Mouse (Mus musculus): ENCODE data around the gene Clec2g.
"Not testable (repeated sequence)": the region's sequence is repeated elsewhere in the genome, so short reads cannot be mapped to it uniquely, and the experiment has no call there.

Gene Clec2g

GRCm38 (mm10) chr6:128971394-128972039 lies 37.3 kb downstream of the Clec2g start:
- no peak for DNase-seq (ENCODE audit: low spot score)

DNA sequence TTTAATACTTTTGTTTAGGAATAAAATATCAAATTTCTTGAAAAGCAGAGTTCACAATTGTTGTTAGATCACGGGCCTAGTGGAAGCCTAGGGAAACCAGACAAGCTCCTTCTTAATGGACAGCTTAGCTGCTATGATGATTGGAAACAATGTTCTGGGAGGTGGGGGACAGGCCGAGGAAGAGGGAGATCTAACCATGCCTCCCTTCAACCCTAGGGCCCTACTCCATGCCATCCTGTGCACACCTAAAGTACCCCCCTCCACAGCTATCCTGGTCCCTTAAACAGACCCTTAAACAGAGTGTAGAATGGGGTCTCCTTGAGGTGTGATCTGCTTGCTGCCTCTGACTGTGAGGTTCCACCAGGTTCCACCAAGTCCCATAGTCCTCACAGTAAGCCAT lies 38.0 kb downstream of the Clec2g start:
- DNase-seq (ENCODE audit: low spot score) = no peak

DNA sequence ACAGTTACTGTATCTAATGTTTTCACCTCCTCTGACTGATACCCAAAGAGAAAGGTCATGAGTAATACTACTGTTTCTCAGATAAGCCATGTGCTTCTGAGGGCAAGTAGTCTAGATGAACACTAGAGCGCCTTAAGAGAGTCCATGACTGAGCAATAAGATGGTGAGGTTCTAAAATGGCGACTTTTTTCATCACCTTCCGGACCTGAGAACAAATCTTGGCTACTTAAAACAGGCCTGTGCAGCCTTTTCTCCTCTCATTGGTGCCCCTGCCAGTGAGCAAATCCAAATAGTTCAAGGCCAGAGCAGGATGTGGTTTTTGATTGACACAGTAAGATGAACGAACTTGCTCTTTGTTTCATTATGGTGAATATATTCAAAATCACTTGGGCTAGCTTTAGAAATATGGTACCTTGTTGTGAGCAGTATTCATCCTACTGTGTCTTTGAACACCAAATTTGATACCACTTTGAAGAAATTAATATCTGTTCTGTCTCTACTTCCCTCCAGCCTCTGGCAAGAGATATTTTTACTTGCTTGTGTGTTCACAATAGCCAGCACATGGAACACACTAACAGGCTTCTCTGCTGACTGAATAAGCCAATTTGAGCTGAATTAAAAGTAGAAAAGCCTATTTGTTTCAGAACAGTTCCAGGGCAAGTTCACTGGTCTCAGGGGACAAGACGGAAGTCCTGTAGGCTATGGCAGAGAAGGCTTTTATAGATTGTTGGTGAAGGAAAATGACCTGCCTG lies 38.7 kb downstream of the Clec2g start:
- no peak for DNase-seq (ENCODE audit: low spot score)

- DNase-seq (ENCODE audit: low spot score) = no peak
Measured at GRCm38 (mm10) chr6:128973439-128973697, 39.2 kb downstream of the Clec2g start.

DNA sequence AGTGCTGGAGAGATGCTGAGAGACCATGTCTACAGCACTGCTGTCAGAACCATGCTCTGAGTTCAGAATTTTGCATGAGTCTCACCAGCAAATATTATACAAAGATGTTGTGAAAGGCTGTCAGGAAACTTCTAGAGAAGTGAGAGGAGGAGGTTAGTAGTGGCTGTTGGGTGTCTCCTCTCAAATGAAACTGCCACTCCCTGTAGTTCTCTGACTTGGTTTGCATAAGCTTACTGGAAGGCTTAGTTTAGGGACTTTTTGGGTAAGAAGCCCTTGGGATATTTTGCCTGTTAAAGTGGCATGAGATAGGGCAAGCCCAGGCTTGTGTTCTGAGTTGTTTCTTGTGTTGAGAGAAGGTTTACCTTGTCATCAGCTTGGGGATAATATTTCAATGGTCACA lies 40.7 kb downstream of the Clec2g start:
- not testable (repeated sequence) for DNase-seq (ENCODE audit: low spot score)

- no peak for DNase-seq (ENCODE audit: low spot score)
Measured at GRCm38 (mm10) chr6:128976194-128976593, 42.0 kb downstream of the Clec2g start.

DNA sequence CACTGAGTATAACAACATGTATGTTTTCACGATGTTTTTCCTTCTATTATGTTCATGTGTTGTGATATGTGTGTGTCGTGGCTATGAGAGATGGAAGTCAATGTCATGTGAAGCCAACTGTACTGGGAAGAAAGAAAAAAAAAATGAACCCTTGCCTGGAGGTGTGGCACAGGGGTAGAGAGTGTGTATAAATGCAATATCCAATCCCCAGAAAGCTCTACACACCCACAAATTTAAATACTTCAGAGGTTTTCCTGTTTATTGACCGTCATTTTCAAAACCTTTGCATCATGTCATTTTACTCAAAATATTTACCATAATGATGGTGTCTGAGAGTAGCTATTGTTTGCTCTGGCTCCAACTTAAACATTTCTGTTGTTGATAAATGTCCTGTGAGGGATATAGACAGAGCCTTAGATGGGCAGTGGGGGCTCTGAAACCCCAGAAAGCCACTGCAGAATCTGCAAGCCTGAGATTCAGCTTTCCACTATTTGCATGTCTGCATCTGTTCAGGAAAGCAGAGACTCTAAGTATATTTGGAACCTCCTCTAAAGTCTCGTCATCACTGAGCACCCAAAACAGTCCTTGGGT lies 47.9 kb downstream of the Clec2g start:
- DNase-seq (ENCODE audit: low spot score) = not testable (repeated sequence)

DNA sequence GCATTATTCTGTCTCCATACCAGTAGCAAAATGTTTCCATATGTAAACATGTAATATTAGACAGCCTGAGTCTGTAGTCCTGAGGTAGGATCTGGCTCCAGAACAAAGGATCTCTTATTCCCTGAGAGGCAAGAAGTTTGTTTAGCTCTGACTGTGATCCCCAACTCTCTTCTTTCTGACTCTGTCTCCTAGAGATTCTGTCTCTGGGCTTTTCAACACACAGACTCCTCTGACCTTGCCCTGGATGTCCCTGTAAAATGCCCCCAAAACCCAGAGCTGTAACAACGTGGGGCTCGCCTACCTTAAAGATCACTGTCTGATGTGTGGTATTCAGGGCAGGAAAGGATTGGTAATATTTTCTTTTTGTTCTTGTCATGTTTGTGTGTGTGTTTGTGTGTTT lies 58.2 kb downstream of the Clec2g start:
- no peak for DNase-seq (ENCODE audit: low spot score)

GRCm38 (mm10) chr6:128992753-128993152 lies 58.6 kb downstream of the Clec2g start:
- peak; percentile 83 for DNase-seq (ENCODE audit: low spot score)

- peak; percentile 39 for DNase-seq (ENCODE audit: low spot score)
Measured at GRCm38 (mm10) chr6:128993221-128993620, 59.0 kb downstream of the Clec2g start.

GRCm38 (mm10) chr6:128994336-128994735 lies 60.2 kb downstream of the Clec2g start:
- peak; percentile 23 for DNase-seq (ENCODE audit: low spot score)

- no peak for DNase-seq (ENCODE audit: low spot score)
Measured at GRCm38 (mm10) chr6:128994742-128995141, 60.6 kb downstream of the Clec2g start.

DNA sequence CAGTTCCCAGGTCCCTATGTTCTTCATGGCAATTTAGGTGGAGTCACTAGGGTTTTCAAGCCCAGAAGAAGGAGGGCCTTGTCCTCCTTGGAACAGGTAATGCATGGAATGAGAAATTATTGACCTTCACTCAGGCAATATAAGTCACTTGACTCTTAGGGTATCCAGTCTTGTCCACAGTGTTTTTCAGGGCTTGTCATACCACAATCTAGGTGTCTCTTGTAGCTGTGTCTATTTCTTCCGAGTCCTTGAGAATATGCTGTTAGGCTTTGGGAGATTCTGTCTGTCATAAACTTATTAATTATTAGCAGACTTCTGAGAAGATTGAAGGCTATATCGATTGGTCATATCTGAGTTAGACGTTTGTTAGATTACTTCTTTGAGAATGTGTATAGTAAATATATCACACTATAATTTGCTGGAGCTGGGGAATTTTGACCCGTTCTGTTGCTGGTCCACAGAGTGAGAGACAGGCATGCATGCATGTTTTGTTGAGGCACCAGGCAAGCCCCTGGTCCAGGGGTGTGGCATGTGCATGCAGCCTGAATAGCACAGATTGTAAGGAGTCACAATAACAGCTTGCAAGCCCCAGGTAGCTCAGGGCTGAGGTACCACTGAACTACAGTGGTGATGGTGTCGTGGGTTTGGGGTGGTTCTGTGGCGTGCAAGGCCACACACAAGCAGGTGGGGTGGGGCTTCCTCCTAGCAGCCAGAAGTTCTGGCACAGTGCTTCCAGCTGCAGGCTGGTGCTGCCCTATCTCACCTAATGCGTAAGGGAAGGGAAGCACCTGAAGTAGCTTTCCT lies 61.3 kb downstream of the Clec2g start:
- DNase-seq (ENCODE audit: low spot score) = no peak

GRCm38 (mm10) chr6:128996054-128996767 lies 62.0 kb downstream of the Clec2g start:
- DNase-seq (ENCODE audit: low spot score) = peak; percentile 37

GRCm38 (mm10) chr6:128996768-128997442 lies 62.7 kb downstream of the Clec2g start:
- DNase-seq (ENCODE audit: low spot score) = no peak

GRCm38 (mm10) chr6:129001392-129001791 lies 67.2 kb downstream of the Clec2g start:
- DNase-seq (ENCODE audit: low spot score) = no peak

DNA sequence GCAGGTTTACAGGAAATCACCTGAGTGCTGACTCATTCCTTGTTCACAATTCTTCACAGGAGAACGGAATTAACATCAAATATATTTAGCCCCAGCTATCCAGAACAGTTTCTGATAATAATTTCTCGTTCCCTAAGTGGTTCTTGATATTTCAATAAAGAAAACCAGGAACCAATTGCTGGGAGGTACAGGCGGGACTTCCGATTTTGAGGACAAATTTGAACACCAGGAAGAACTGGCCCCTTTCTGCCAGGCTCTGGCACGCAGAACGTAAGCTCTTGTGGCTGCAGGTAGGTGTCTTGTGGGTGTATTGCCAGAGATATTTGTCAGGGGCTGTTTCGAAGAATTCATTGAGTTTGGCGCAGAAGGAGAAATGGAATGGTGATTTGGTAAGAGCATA lies 74.4 kb downstream of the Clec2g start:
- no peak for DNase-seq (ENCODE audit: low spot score)

DNA sequence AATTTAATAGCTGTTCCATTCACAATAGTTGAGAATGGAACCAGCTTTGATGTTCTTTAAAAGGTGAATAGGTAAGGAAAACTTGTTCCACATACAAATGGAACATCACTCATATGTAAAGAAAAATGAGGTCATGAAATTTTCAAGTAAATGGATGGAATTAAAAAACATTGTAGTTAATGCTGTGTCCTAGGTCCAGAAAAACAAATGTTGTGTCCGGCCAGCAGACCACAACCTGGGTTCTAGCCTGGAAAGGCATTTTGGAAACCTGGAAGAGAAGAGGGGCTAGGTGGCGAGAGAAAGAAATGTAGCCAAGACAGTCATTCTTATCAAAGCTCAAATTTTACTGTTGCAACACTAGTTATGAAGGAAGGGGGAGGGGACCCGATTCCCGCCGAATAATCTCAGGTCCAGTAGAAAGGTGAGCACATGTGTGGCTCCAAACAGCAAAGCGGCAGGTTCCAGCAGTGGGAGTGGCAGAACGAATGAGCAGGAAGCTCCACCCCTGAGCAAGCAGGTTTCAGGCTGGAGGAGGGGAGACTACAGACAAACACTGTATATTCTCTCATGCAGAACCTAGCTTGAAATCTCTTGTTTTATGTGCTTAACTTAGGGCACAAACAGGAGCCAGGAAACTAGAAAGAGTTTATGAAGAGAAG lies 75.8 kb downstream of the Clec2g start:
- DNase-seq (ENCODE audit: low spot score) = not testable (repeated sequence)

DNA sequence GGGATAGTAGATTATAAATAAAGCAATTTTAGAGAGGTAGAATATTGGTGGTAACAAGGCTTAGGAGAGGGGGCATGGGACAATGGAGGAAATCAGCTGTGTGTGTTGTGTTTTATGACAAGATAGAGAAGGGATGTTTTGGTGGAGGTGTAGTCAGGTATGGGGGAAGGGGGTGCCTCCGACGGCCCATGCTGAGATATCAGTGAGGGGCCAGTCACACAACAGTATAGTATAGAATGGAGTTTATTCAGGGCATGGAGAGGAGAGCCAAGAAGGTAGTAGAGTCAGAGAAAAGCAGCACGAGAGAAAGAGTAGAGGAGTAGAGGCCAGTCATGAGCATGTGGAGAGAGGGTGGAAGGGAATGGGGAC lies 76.3 kb downstream of the Clec2g start:
- DNase-seq (ENCODE audit: low spot score) = no peak

DNA sequence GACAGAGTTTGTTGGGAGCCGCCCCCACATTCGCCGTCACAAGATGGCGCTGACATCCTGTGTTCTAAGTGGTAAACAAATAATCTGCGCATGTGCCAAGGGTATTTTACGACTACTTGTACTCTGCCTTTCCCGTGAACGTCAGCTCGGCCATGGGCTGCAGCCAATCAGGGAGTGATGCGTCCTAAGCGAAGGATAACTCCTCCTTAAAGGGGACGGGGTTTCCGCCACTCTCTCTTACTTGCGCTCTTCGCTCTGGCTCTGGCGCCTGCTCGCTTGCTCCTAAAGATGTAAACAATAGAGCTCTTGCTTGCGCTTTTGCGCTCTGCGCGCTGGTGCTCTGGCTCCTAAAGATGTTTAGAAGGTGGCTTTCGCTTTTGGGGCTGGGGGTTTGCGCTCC lies 77.8 kb downstream of the Clec2g start:
- DNase-seq (ENCODE audit: low spot score) = not testable (repeated sequence)

- DNase-seq (ENCODE audit: low spot score) = no peak
Measured at GRCm38 (mm10) chr6:129012966-129013365, 78.8 kb downstream of the Clec2g start.

All from retina, embryonic 14.5 days (tissue).